In the genomic region with DNA sequence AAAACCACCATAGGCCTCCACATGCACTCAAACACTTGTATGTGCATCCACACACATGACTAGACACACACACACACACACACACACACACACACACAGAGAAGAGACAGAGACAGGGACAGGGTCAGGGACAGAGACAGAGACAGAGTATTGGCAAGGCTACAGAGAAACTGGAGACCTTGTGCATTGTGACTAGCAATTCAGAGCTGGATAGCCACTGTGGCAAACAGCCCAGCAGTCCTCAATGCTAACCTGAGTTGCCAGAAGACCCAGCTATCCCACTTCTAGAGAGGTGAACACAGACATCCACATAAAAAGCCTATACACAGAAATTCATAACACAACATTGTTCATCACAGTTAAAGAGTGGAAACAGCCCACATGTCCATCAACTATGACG, we compare ENCODE assay signal across 13 mouse cellular contexts. TPM values are rescaled to one million over a fixed set of nuclear protein-coding genes. Genes with fewer than 3 reads are reported as not detected.
DNase-seq lines count a peak whose midpoint lies in the region.
"Had no signal": no experiment of that assay in that cellular context is flagged by ENCODE, and none has a peak within 500 bp of the region (broad histone marks: within the 10 kb centered on the region; RNA-seq: fewer than 3 reads in every experiment).

No protein-coding gene starts in this region.

- DNase-seq in adrenal gland, adult 8-10 months = peak; percentile 62
- DNase-seq in adrenal gland, postnatal 4 days (ENCODE audit: low spot score in 2 of 2) = no peak
- peak; percentile 55 for DNase-seq in adrenal gland, postnatal 14 days
- peak; percentile 31 to 55 for DNase-seq in adrenal gland, postnatal 36 days
- DNase-seq in MN1 (ENCODE audit: low spot score) = no peak
- no peak for DNase-seq in testis, postnatal 10 days (ENCODE audit: low spot score)
- DNase-seq: cerebellum, adult 11 months; cerebellum, adult 18-20 months; cerebellum, adult 8-10 months; cerebellum, adult 9-11 months; cerebellum, postnatal 14 days; cerebellum, postnatal 36 days; embryo, embryonic 11 days had no signal

RNA-seq across cellular contexts. Expression of gene Rft1, which starts 7.7 kb away (rescaled TPM):
- total RNA-seq in adrenal gland, adult 8-10 months (2022) = 10 to 100 TPM; 31.0 to 39.7 (median 33.2) TPM
- 10 to 100 TPM; 32.8 to 36.3 TPM for total RNA-seq in adrenal gland, postnatal 4 days (2021)
- total RNA-seq in adrenal gland, postnatal 14 days (2021) = 20.8 and 23.9 TPM in 2 replicates
- total RNA-seq in adrenal gland, postnatal 36 days (2021) = 10 to 100 TPM; 25.5 to 33.2 TPM

RNA-seq across cellular contexts. Expression of gene Prkcd, which starts 20.5 kb away (rescaled TPM):
- total RNA-seq in adrenal gland, adult 8-10 months (2022) = 100 to 1,000 TPM; 118 to 213 (median 160) TPM
- total RNA-seq in adrenal gland, postnatal 4 days (2021) = 100 to 1,000 TPM; 197 to 224 TPM
- total RNA-seq in adrenal gland, postnatal 14 days (2021) = 133 and 145 TPM in 2 replicates
- 100 to 1,000 TPM; 101 to 162 TPM for total RNA-seq in adrenal gland, postnatal 36 days (2021)

Comparison
In these comparisons a context has a peak if more than half of its experiments do, and no peak if none do; other contexts are left out.
1. DNase-seq: peak in adrenal gland, adult 8-10 months (single experiment), adrenal gland, postnatal 14 days (single experiment) and adrenal gland, postnatal 36 days (2 of 2); none in adrenal gland, postnatal 4 days (0 of 2), MN1 (single experiment) and testis, postnatal 10 days (single experiment).